Mouse (Mus musculus) midbrain, embryonic 12.5 days (tissue): ENCODE data around the gene Car6. TPM values are rescaled to one million over a fixed set of nuclear protein-coding genes. Genes with fewer than 3 reads are reported as not detected.
A peak's percentile ranks its signal among the peaks of the same experiment; 100 is the strongest.

Experiments
- ATAC-seq: fragments of 200-750 bp; cut with Nextera tagmentation; 2 replicates; pipeline ENCODE4 v1.8.0; 2017; ENCODE audit warnings: low read depth, moderate TSS enrichment, moderate library complexity; ENCODE audit not compliant: low FRiP score
- H3K27ac ChIP-seq: fragments of 300-500 bp; sonication (generic); replicated peaks from 2 replicates; pipeline ENCODE4 v1.5.1; 2016; ENCODE audit warnings: mild to moderate bottlenecking
- H3K27me3 ChIP-seq: fragments of 300-500 bp; sonication (generic); 2 replicates; pipeline ENCODE4 v1.6.1; 2016; ENCODE audit warnings: mild to moderate bottlenecking
- H3K36me3 ChIP-seq: fragments of 300-500 bp; sonication (generic); 2 replicates; pipeline ENCODE4 v1.6.1; 2016
- H3K4me1 ChIP-seq: fragments of 300-500 bp; sonication (generic); 2 replicates; pipeline ENCODE4 v1.6.1; 2016
- H3K4me2 ChIP-seq: fragments of 300-500 bp; sonication (generic); replicated peaks from 2 replicates; pipeline ENCODE4 v1.6.1; 2016; ENCODE audit warnings: mild to moderate bottlenecking, moderate library complexity
- H3K4me3 ChIP-seq: fragments of 300-500 bp; sonication (generic); 2 replicates; pipeline ENCODE4 v1.5.1; 2016; ENCODE audit warnings: mild to moderate bottlenecking
- H3K9ac ChIP-seq: fragments of 300-500 bp; sonication (generic); replicated peaks from 2 replicates; pipeline ENCODE4 v1.6.1; 2016; ENCODE audit warnings: mild to moderate bottlenecking, moderate library complexity
- H3K9me3 ChIP-seq: fragments of 300-500 bp; sonication (generic); 2 replicates; pipeline ENCODE4 v1.6.1; 2016; ENCODE audit warnings: mild to moderate bottlenecking
- WGBS: fragments of 180-500 bp; shearing (Covaris S2); methylation state at CpG from one replicate; pipeline ENCODE4 v1.1.7; 2016; 5-methylcytosine and 5-hydroxymethylcytosine counted together
- polyA plus RNA-seq: library from polyadenylated mRNA; unstranded; fragments of >200 nt; fragmentation: Nextera tagmentation; extraction: Ambion mirVana; gene quantifications from 2 replicates; pipeline ENCODE4 v1.2.1, GENCODE M21; 2016

The Car6 gene
- polyA plus RNA-seq, 1 experiment from 2014 or later, result not detected

- Histone ChIP-seq H3K27ac (peak overlapping the region; percentile 100), H3K4me2 (peak overlapping the region; percentile 63), H3K9me3 (no peaks in the 10 kb centered on the region), H3K4me3 (peak overlapping the region; percentile 82), H3K36me3 (peaks cover 24% of the 10 kb centered on the region), H3K27me3 (no peaks in the 10 kb centered on the region), H3K9ac (peak overlapping the region; percentile 86), H3K4me1 (peaks cover 51% of the 10 kb centered on the region)
- under 1% methylated on average over 21 of the region's 21 CpGs for WGBS
- ATAC-seq, result no peak
These were observed 36.7 kb upstream of the Car6 start for GRCm38 (mm10) chr4:150237636-150238361.

GRCm38 (mm10) chr4:150236521-150237481 lies 35.7 kb upstream of the Car6 start, which contains the start of gene Eno1:
Eno1 (plus strand) TSS chr4:150236721.
- Histone ChIP-seq H3K4me1 (peaks cover 50% of the 10 kb centered on the region), H3K4me3 (peak within 1 kb of the TSS; percentile 82), H3K4me2 (peak within 1 kb of the TSS; percentile 63), H3K27me3 (0 out of 2 replicates have a peak, but pooled peaks cover 4% of the 10 kb centered on the region), H3K36me3 (peaks cover 14% of the 10 kb centered on the region), H3K9me3 (no peaks in the 10 kb centered on the region), H3K9ac (peak within 1 kb of the TSS; percentile 86), H3K27ac (peak within 1 kb of the TSS; percentile 100)
- under 1% methylated on average over 78 of the region's 78 CpGs for WGBS
- ATAC-seq, result peak; percentile 99

- peak overlapping the region; percentile 63 for H3K4me2 ChIP-seq
These were observed 34.9 kb upstream of the Car6 start for GRCm38 (mm10) chr4:150236031-150236430.

DNA sequence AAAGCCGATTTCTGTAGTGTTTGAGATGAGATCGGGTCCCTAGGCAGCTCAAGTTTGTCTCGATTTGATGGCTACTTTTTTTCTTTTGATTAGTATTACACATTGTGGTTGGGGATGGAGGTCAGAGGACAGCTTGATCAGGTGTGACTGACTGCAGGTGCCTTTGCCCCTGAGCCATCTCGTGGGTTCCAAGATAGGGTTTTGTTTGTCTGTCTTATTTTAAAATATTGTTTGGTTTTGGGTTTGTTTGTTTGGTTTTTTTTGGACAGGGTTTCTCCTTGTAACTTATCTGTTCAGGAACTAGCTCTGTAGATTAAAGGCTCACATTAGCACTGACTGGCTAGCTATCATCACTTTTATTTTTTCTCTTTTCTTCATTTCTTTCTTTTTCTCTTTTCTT lies 34.5 kb upstream of the Car6 start:
- no peak for ATAC-seq
- H3K27me3 ChIP-seq, result 0 out of 2 replicates have a peak, but pooled peaks cover 13% of the 10 kb centered on the region
- no peak overlapping the region for H3K9ac ChIP-seq
- no peak overlapping the region for H3K4me3 ChIP-seq
- H3K36me3 ChIP-seq, result 0 out of 2 replicates have a peak, but pooled peaks cover 3% of the 10 kb centered on the region
- no peak overlapping the region for H3K4me2 ChIP-seq
- H3K27ac ChIP-seq, result 0 out of 2 replicates have a peak overlapping the region, but pooled peaks have one; percentile 46
- WGBS, result 78% methylated on average over 4 of the region's 4 CpGs
- no peaks in the 10 kb centered on the region for H3K9me3 ChIP-seq
- peaks cover 49% of the 10 kb centered on the region for H3K4me1 ChIP-seq

More at GRCm38 (mm10) chr4:150236031-150236430, 34.9 kb upstream of the Car6 start:
- Histone ChIP-seq H3K4me3 (peak overlapping the region; percentile 82), H3K9ac (peak overlapping the region; percentile 86; the same call in 1 of the 2 replicates), H3K27me3 (0 out of 2 replicates have a peak, but pooled peaks cover 11% of the 10 kb centered on the region), H3K9me3 (no peaks in the 10 kb centered on the region), H3K36me3 (peaks cover 6% of the 10 kb centered on the region), H3K4me1 (peaks cover 46% of the 10 kb centered on the region), H3K27ac (peak overlapping the region; percentile 100)
- ATAC-seq, result no peak
- WGBS, result 83% methylated on average over 8 of the region's 8 CpGs

- ATAC-seq, result no peak
- Histone ChIP-seq H3K4me1 (peaks cover 53% of the 10 kb centered on the region), H3K9ac (no peak overlapping the region)
These were observed 33.6 kb upstream of the Car6 start for GRCm38 (mm10) chr4:150234599-150235327.

DNA sequence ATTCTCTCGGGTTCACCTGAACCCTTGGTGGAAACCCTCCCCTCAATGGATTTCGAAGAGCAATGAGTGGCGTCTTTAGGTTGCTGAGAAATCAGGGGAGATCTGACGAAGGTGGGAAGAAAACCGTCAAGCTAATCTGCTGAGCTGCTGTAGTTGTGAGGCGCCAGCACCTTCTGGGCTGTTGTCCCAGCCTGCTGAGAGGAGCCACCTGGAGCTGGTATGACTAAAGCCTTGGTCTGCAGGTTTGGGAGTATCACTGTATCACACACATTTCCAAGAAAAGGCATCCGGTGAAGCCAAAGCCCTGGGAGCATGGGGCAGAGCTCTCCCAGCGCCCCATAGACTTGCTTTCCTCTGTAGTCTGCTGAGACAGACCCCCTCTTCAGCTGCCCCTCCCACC lies 30.7 kb upstream of the Car6 start:
- no peak overlapping the region for H3K9ac ChIP-seq
- no peaks in the 10 kb centered on the region for H3K9me3 ChIP-seq
- no peak for ATAC-seq
- H3K4me1 ChIP-seq, result peaks cover 47% of the 10 kb centered on the region
- H3K4me3 ChIP-seq, result no peak overlapping the region
- H3K27me3 ChIP-seq, result 0 out of 2 replicates have a peak, but pooled peaks cover 13% of the 10 kb centered on the region
- no peak overlapping the region for H3K4me2 ChIP-seq
- 49% methylated on average over 8 of the region's 8 CpGs for whole genome bisulfite sequencing
- no peak overlapping the region for H3K27ac ChIP-seq
- no peaks in the 10 kb centered on the region for H3K36me3 ChIP-seq

More at GRCm38 (mm10) chr4:150234599-150235327, 33.6 kb upstream of the Car6 start:
- 0 out of 2 replicates have a peak, but pooled peaks cover 13% of the 10 kb centered on the region for H3K27me3 ChIP-seq
- WGBS, result 46% methylated on average over 8 of the region's 8 CpGs
- H3K36me3 ChIP-seq, result no peaks in the 10 kb centered on the region
- H3K4me3 ChIP-seq, result no peak overlapping the region
- no peaks in the 10 kb centered on the region for H3K9me3 ChIP-seq
- H3K4me2 ChIP-seq, result no peak overlapping the region
- peak overlapping the region; percentile 46 for H3K27ac ChIP-seq

- no peak overlapping the region for H3K9ac ChIP-seq
- H3K27me3 ChIP-seq, result 0 out of 2 replicates have a peak, but pooled peaks cover 13% of the 10 kb centered on the region
- H3K9me3 ChIP-seq, result no peaks in the 10 kb centered on the region
- ATAC-seq, result no peak
- H3K36me3 ChIP-seq, result no peaks in the 10 kb centered on the region
- H3K4me2 ChIP-seq, result peak overlapping the region; percentile 2; the same call in 1 of the 2 replicates
- H3K4me3 ChIP-seq, result no peak overlapping the region
- 5% methylated on average over 21 of the region's 21 CpGs for WGBS
- peak overlapping the region; percentile 25; the same call in 1 of the 2 replicates for H3K27ac ChIP-seq
- H3K4me1 ChIP-seq, result peaks cover 46% of the 10 kb centered on the region
These were observed 29.6 kb upstream of the Car6 start for GRCm38 (mm10) chr4:150230460-150231407.

DNA sequence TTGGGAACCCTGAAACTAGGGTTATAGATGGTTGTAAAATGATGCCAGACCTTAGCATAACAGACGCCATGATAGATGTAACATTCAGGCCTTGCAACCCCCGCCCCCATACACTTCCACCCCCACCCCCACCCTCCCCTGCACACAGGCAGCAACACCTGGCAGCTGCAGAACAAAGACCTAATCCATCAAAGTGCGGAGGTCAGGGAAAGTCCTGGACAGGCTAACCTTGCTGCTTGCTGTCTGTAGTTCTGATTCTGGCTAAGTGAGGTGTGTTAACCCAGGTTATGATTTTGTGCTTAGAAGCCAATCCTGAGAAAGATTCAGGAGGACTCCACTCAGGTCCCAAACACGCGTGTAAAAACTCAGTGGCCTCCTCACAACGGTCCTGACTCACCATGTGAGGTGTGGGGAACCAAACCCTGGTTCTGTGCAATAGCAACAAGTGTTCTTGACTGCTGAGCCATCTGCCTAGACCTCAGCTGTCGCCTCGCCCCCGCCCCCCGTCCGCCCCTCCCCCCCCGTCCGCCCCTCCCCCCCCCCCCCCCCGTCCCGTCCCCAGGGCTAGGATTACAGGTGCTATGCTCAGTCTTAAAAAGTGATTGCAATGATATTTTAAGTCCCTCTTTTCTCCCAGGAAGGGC lies 28.7 kb upstream of the Car6 start:
- Histone ChIP-seq H3K27me3 (0 out of 2 replicates have a peak, but pooled peaks cover 13% of the 10 kb centered on the region), H3K4me3 (no peak overlapping the region), H3K36me3 (no peaks in the 10 kb centered on the region), H3K27ac (no peak overlapping the region), H3K9me3 (no peaks in the 10 kb centered on the region), H3K9ac (no peak overlapping the region), H3K4me2 (no peak overlapping the region), H3K4me1 (peaks cover 40% of the 10 kb centered on the region)
- 37% methylated on average over 6 of the region's 15 CpGs for WGBS
- no peak for ATAC-seq

DNA sequence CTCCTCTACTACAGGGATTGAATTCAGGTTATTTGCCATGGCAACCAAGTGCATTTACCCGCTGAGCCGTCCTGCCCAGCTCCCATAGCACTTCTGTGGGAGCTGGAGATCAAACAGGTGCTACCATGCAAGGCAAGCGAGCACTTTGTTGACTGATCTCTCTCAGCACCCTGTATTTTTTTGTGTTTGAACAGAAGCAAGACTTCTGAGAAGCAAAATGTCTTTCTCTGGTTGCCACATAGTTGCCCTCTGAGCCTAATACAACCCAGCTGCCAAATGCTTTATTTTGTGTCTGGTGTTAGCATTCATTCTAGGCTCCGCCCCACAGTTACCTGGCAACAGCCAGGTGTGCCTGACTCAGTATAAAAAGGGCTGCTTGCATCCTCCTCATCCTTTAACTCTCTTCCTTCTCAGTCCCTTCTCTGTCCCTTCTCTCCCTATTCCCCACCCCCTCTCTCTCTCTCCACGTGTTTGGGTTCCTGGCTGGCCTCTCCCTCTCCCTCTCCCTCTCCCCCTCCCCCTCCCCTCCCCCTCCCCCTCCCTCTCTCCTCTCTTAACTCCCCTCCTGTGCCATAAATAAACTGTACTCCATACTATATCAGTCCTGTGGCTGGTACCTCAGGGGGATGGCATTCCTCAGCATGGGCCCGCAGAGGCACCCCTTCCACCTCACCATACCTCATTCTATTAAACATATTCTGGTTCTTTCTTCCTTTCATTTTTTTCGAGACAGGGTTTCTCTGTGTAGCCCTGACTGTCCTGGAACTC lies 27.6 kb upstream of the Car6 start:
- no peak overlapping the region for H3K4me3 ChIP-seq
- no peak for ATAC-seq
- H3K4me2 ChIP-seq, result no peak overlapping the region
- no peaks in the 10 kb centered on the region for H3K36me3 ChIP-seq
- no peaks in the 10 kb centered on the region for H3K9me3 ChIP-seq
- 47% methylated on average over 7 of the region's 7 CpGs for WGBS
- H3K27me3 ChIP-seq, result 0 out of 2 replicates have a peak, but pooled peaks cover 13% of the 10 kb centered on the region
- no peak overlapping the region for H3K9ac ChIP-seq
- H3K4me1 ChIP-seq, result peaks cover 33% of the 10 kb centered on the region
- no peak overlapping the region for H3K27ac ChIP-seq
